Mouse (Mus musculus) neural tube, postnatal 0 days (tissue): ENCODE measurements around the gene Colec11. TPM values are rescaled to one million over a fixed set of nuclear protein-coding genes. Genes with fewer than 3 reads are reported as not detected.

Source experiments
- polyA plus RNA-seq: library from polyadenylated mRNA; unstranded; fragments of >200 nt; fragmentation: Nextera tagmentation; extraction: Ambion mirVana; gene quantifications from 2 replicates; pipeline ENCODE4 v1.2.1, GENCODE M21; 2015

Colec11 gene
- polyA plus RNA-seq = 1.1 and 1.5 TPM in 2 replicates

DNA sequence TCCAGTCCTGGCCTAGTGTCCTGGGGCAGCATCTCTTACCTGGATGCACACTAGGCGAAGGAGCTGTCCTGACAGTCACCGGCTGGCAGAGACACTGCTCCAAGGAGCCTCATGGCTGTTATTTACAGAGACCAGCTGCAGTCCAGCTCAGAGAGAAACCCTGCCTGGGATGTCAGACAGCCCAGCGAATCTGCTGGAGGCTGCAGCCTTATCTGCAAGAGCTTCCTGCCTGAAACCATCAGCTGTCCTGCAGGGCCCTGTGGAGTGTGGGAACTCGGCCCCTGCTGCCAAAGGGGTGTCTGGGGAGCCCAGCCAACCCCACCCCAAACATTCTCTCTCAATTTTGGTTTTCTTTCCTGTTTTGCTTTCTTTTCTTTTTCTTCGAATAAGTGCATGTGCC lies at the start of gene Colec11:
Gene Colec11, minus strand, starts transcription at position 183 of the 400 bp plus-strand sequence.

GRCm38 (mm10) chr12:28649141-28650110 lies 26.2 kb upstream of the Colec11 start, which contains the start of gene Rnaseh1:
Gene Rnaseh1, plus strand, starts transcription at chr12:28649602.

DNA sequence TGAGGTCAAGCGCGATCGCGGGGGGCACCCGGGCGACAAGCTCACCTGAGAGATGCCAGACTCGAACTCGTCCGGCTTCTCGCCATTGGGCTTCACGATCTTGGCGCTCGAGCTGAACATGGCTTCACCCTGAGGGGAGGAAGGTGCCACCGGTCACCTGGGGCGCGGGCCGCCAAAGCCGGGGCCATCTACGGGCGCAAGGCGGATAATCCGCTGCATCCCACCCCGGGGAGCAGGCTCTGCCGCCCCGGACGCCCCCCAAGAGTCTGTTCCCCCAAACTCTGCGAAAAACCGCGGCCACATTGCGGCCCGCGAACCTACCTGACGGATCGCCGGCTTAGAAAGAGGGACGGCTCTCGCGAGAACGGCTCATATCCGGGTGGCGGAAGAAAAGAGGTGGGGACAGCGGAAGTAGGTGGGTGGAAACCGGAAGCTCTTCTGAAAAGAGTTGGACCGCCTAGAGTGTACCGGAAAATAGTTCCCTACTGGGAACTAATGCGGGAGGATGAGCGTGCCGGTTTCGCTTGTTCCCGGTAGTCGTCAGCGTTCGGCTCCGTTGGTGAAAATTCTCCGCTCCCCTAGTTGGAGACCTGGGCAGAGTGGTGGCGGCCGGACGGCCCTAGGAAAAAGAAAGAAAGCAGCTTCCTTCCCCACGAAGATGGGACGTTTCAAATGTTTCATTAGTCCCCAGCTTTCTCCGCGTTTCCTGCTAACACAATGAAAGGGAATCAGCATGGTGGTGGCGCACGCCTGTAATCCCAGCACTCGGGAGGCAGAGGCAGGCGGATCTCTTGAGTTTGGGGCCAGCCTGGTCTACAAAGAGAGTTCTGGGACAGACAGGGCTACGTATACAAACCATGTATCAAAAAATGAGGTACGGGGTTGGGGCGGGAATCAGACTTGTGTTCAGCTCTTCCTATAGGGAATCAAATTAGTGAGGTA lies 12.6 kb upstream of the Colec11 start, which contains the start of gene Rps7:
Gene Rps7, minus strand, starts transcription at position 419 of the 942 bp plus-strand sequence.

GRCm38 (mm10) chr12:28582423-28582822 lies 40.8 kb downstream of the Colec11 start, which contains the start of gene Allc:
Gene Allc, minus strand, starts transcription at chr12:28582523.

GRCm38 (mm10) chr12:28552299-28552698 lies 70.9 kb downstream of the Colec11 start, which contains the start of gene Dcdc2c:
Gene Dcdc2c, minus strand, starts transcription at chr12:28552399.

Other genes with a start within 250 kb of the Colec11 start
- gene Dcdc2c, start 71.0 kb downstream of the Colec11 start, polyA plus RNA-seq = not detected in 2 replicates
- gene Allc, start 40.9 kb downstream of the Colec11 start, polyA plus RNA-seq = 0.28 TPM in 1 of 2 replicates, not detected in the other
- gene Rps7, start 12.6 kb upstream of the Colec11 start, polyA plus RNA-seq = 448 and 525 TPM in 2 replicates
- gene Rnaseh1, start 26.2 kb upstream of the Colec11 start, polyA plus RNA-seq = 15.7 and 18.2 TPM in 2 replicates
- gene Adi1, start 51.9 kb upstream of the Colec11 start, polyA plus RNA-seq = 29.7 and 31.6 TPM in 2 replicates
- 30.7 and 35.9 TPM in 2 replicates for gene Trappc12, start 127.1 kb upstream of the Colec11 start, polyA plus RNA-seq
- 53.4 and 59.6 TPM in 2 replicates for gene Eipr1, start 128.4 kb upstream of the Colec11 start, polyA plus RNA-seq